Mouse (Mus musculus) lung, embryonic 14.5 days (tissue): ENCODE measurements around the gene Maml2. TPM values are rescaled to one million over a fixed set of nuclear protein-coding genes. Genes with fewer than 3 reads are reported as not detected.

ENCODE experiments used
- ATAC-seq: fragments of 200-750 bp; cut with Nextera tagmentation; 2 replicates; pipeline ENCODE4 v1.8.0; 2017; ENCODE audit warnings: mild to moderate bottlenecking, moderate TSS enrichment, moderate library complexity; ENCODE audit not compliant: insufficient read depth
- DNase-seq: peaks from one replicate; pipeline ENCODE4 v3.0.0-alpha.2; 2015
- H3K27ac ChIP-seq: fragments of 300-500 bp; sonication (generic); 2 replicates; pipeline ENCODE4 v1.5.1; 2014; ENCODE audit warnings: low read depth, mild to moderate bottlenecking, moderate library complexity
- H3K27me3 ChIP-seq: fragments of 300-500 bp; sonication (generic); 2 replicates; pipeline ENCODE4 v1.6.1; 2014; ENCODE audit warnings: low read length, control low read depth; ENCODE audit not compliant: insufficient read depth
- H3K36me3 ChIP-seq: fragments of 300-500 bp; sonication (generic); 2 replicates; pipeline ENCODE4 v1.6.1; 2014; ENCODE audit warnings: control low read depth; ENCODE audit not compliant: insufficient read depth
- H3K4me1 ChIP-seq: fragments of 300-500 bp; sonication (generic); 2 replicates; pipeline ENCODE4 v1.6.1; 2014; ENCODE audit warnings: antibody characterized with exemption, control low read depth; ENCODE audit not compliant: insufficient read depth
- H3K4me2 ChIP-seq: fragments of 300-500 bp; sonication (generic); 2 replicates; pipeline ENCODE4 v1.6.1; 2014; ENCODE audit warnings: mild to moderate bottlenecking
- H3K4me3 ChIP-seq: fragments of 300-500 bp; sonication (generic); 2 replicates; pipeline ENCODE4 v1.5.1; 2014; ENCODE audit warnings: low read depth, low read length
- H3K9ac ChIP-seq: fragments of 300-500 bp; sonication (generic); 2 replicates; pipeline ENCODE4 v1.6.1; 2014
- H3K9me3 ChIP-seq: fragments of 300-500 bp; sonication (generic); 2 replicates; pipeline ENCODE4 v1.6.1; 2016; ENCODE audit warnings: low read depth, low read length, control low read depth
- CTCF ChIP-seq: IDR thresholded peaks from 2 replicates; pipeline ENCODE4 v1.5.1; 2016; ENCODE audit warnings: antibody characterized with exemption, low read depth
- WGBS: fragments of 180-500 bp; shearing (Covaris S2); extraction: QIAGEN DNeasy Blood & Tissue Kit; methylation state at CpG from one replicate; pipeline ENCODE4 v1.1.7; 2014; 5-methylcytosine and 5-hydroxymethylcytosine counted together
- polyA plus RNA-seq: library from polyadenylated mRNA; unstranded; fragments of >200 nt; fragmentation: Nextera tagmentation; extraction: Ambion mirVana; gene quantifications from 2 replicates; pipeline ENCODE4 v1.2.1, GENCODE M21; 2014

The Maml2 gene
- polyA plus RNA-seq, 1 experiment from 2014 or later: 12.3 TPM

- Histone ChIP-seq H3K4me2 (no peak overlapping the region), H3K9ac (no peak overlapping the region), H3K36me3 (no peaks in the 10 kb centered on the region), H3K4me3 (no peak overlapping the region), H3K9me3 (no peaks in the 10 kb centered on the region), H3K27ac (no peak overlapping the region), H3K4me1 (0 out of 2 replicates have a peak, but pooled peaks cover 1% of the 10 kb centered on the region), H3K27me3 (no peaks in the 10 kb centered on the region)
- TF ChIP-seq CTCF: no peak
- ATAC-seq (no peak), DNase-seq (no peak)
- WGBS: 66% methylated on average over 7 of the region's 7 CpGs
Measured at GRCm38 (mm10) chr9:13309807-13310206, 12.1 kb downstream of the Maml2 start.

- Histone ChIP-seq H3K9ac (no peak overlapping the region), H3K36me3 (no peaks in the 10 kb centered on the region), H3K27ac (no peak overlapping the region), H3K9me3 (no peaks in the 10 kb centered on the region), H3K4me3 (no peak overlapping the region), H3K4me2 (no peak overlapping the region), H3K4me1 (0 out of 2 replicates have a peak, but pooled peaks cover 2% of the 10 kb centered on the region), H3K27me3 (no peaks in the 10 kb centered on the region)
- ATAC-seq (no peak), DNase-seq (no peak)
- TF ChIP-seq CTCF: no peak
- 65% methylated on average over 3 of the region's 3 CpGs for WGBS
Measured at GRCm38 (mm10) chr9:13310236-13310635, 12.5 kb downstream of the Maml2 start.

GRCm38 (mm10) chr9:13311094-13311493 is 13.3 kb downstream of the Maml2 start:
- no peaks in the 10 kb centered on the region for H3K9me3 ChIP-seq
- ATAC-seq: no peak
- no peaks in the 10 kb centered on the region for H3K27me3 ChIP-seq
- WGBS: 39% methylated on average over 2 of the region's 2 CpGs
- DNase-seq: no peak
- H3K9ac ChIP-seq: no peak overlapping the region
- no peak overlapping the region for H3K4me2 ChIP-seq
- H3K36me3 ChIP-seq: no peaks in the 10 kb centered on the region
- H3K4me3 ChIP-seq: no peak overlapping the region
- H3K4me1 ChIP-seq: peaks cover 5% of the 10 kb centered on the region; the same call in 1 of the 2 replicates
- TF ChIP-seq CTCF: no peak
- no peak overlapping the region for H3K27ac ChIP-seq

- WGBS: 83% methylated on average over 2 of the region's 2 CpGs
- Histone ChIP-seq H3K4me2 (no peak overlapping the region), H3K9me3 (no peaks in the 10 kb centered on the region), H3K27me3 (no peaks in the 10 kb centered on the region), H3K36me3 (no peaks in the 10 kb centered on the region), H3K9ac (no peak overlapping the region), H3K4me3 (no peak overlapping the region), H3K27ac (no peak overlapping the region), H3K4me1 (peaks cover 5% of the 10 kb centered on the region; the same call in 1 of the 2 replicates)
- no peak for DNase-seq
- no peak for TF ChIP-seq CTCF
- no peak for ATAC-seq
Measured at GRCm38 (mm10) chr9:13313923-13314322, 16.2 kb downstream of the Maml2 start.

GRCm38 (mm10) chr9:13314577-13315004 is 16.8 kb downstream of the Maml2 start:
- no peak overlapping the region for H3K4me3 ChIP-seq
- no peak overlapping the region for H3K9ac ChIP-seq
- no peak overlapping the region for H3K27ac ChIP-seq
- no peak for TF ChIP-seq CTCF
- no peak overlapping the region for H3K4me2 ChIP-seq
- peaks cover 5% of the 10 kb centered on the region; the same call in 1 of the 2 replicates for H3K4me1 ChIP-seq
- ATAC-seq: no peak
- H3K9me3 ChIP-seq: no peaks in the 10 kb centered on the region
- H3K36me3 ChIP-seq: no peaks in the 10 kb centered on the region
- no peak for DNase-seq
- 65% methylated on average over 5 of the region's 5 CpGs for WGBS
- no peaks in the 10 kb centered on the region for H3K27me3 ChIP-seq

DNA sequence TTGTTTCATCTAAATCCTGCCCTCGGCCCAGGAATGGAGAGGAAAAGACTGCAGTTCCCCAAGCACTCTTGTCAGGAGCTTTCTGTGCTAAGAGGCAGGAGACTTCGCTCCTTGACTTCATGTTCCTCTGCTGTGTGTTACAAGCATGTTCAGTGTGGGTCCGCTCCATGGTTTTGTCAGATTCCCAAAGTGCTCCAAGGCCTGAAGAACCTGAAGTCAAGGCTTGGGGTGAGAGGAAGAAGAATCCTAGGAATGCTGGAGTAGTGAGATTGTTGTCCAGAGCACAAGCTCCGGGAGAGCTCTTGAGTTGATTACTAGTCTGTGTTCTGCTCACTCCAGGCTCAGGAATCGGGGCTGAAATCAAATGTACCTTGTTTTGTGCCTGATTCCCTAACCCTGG is 17.6 kb downstream of the Maml2 start:
- Histone ChIP-seq H3K9me3 (no peaks in the 10 kb centered on the region), H3K36me3 (no peaks in the 10 kb centered on the region), H3K4me2 (no peak overlapping the region), H3K4me3 (no peak overlapping the region), H3K27me3 (no peaks in the 10 kb centered on the region), H3K4me1 (peaks cover 5% of the 10 kb centered on the region; the same call in 1 of the 2 replicates), H3K9ac (no peak overlapping the region), H3K27ac (no peak overlapping the region; the same call in 1 of the 2 replicates)
- WGBS: 57% methylated on average over 5 of the region's 5 CpGs
- peak; percentile 31; the same call in 1 of the 2 replicates for ATAC-seq
- DNase-seq: peak; percentile 24
- no peak for TF ChIP-seq CTCF

- Histone ChIP-seq H3K27ac (no peak overlapping the region), H3K27me3 (no peaks in the 10 kb centered on the region), H3K36me3 (no peaks in the 10 kb centered on the region), H3K9ac (no peak overlapping the region), H3K4me2 (no peak overlapping the region), H3K9me3 (no peaks in the 10 kb centered on the region), H3K4me3 (no peak overlapping the region), H3K4me1 (peaks cover 14% of the 10 kb centered on the region; the same call in 1 of the 2 replicates)
- no peak for ATAC-seq
- no peak for DNase-seq
- WGBS: 88% methylated on average over 2 of the region's 2 CpGs
- TF ChIP-seq CTCF: no peak
Measured at GRCm38 (mm10) chr9:13319566-13319965, 21.8 kb downstream of the Maml2 start.

GRCm38 (mm10) chr9:13320800-13321364 is 23.1 kb downstream of the Maml2 start:
- H3K36me3 ChIP-seq: no peaks in the 10 kb centered on the region
- peaks cover 9% of the 10 kb centered on the region; the same call in 1 of the 2 replicates for H3K4me1 ChIP-seq
- no peaks in the 10 kb centered on the region for H3K9me3 ChIP-seq
- DNase-seq: no peak
- 71% methylated on average over 5 of the region's 5 CpGs for WGBS
- no peak for TF ChIP-seq CTCF
- no peak overlapping the region for H3K9ac ChIP-seq
- no peak overlapping the region for H3K4me3 ChIP-seq
- no peaks in the 10 kb centered on the region for H3K27me3 ChIP-seq
- H3K27ac ChIP-seq: no peak overlapping the region
- no peak overlapping the region for H3K4me2 ChIP-seq
- ATAC-seq: no peak
